Mouse (Mus musculus) heart, adult 2 months (tissue): ENCODE measurements around the gene Snx15.

Source experiments
- CTCF ChIP-seq: fragments of 200-600 bp; IDR thresholded peaks from 2 replicates; pipeline ENCODE4 v1.8.1; 2022; ENCODE audit warnings: antibody characterized with exemption, mild to moderate bottlenecking, moderate library complexity
- EP300 ChIP-seq: fragments of 200-500 bp; IDR thresholded peaks from 2 replicates; pipeline ENCODE4 v1.6.1; 2011; ENCODE audit warnings: low read depth, low read length, control low read depth; ENCODE audit not compliant: insufficient read depth
- POLR2A ChIP-seq: fragments of 200-500 bp; IDR thresholded peaks from 2 replicates; pipeline ENCODE4 v1.6.1; 2011; ENCODE audit warnings: mild to moderate bottlenecking, low read depth, low read length, control low read depth; ENCODE audit not compliant: insufficient read depth

DNA sequence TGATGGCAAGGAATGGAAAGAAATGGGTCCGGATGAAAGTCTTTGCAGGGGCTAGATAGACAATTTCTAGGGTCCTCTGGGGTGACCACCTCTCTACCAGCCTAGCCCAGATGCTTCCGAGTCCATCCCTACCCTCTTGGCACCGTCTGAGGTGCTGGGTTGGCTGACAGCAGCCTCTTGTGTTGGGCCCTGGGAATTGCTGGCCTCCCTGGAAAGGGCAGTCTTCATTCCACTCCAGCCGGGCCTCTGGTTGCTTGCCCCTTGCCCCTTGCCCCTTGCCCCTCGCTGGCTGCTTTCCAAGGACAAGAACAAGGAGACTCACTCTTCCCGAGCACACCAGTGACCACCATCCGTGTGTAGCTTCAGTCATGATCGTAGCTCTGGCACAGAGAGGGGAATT lies 28.3 kb upstream of the Snx15 start:
- TF ChIP-seq CTCF (no peak), POLR2A (no peak), EP300 (no peak)
